Mouse (Mus musculus): ENCODE results near the gene Rnf141. TPM values are rescaled to one million over a fixed set of nuclear protein-coding genes. Genes with fewer than 3 reads are reported as not detected.
A peak's percentile ranks its signal among the peaks of the same experiment; 100 is the strongest.

The Rnf141 gene
- total and polyA plus RNA-seq, 2 experiments from 2014 or later: 44.9 to 81.8 TPM

DNA sequence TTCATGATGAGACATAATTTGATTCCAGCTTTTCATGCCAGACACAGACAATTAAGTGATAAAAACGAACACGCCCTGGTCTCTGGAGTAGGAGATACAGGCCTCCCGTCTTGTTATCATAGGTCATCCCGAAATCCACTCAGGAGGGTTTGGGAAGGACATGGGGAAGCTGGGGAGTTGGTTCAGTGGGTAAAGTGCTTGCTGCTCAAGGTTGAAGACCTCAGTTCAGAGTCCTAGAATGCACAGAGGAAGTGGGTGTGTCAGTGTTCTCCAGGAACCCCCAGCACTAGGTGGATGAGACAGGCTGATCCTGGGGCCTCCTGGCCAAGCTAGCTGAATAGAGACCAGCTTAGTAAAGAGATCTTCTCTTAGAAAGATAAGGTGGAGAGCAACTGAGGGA is 73.3 kb downstream of the Rnf141 start:
- no peak overlapping the region for H3K4me2 ChIP-seq (ENCODE audit: low read depth)
- H3K9me3 ChIP-seq (ENCODE audit: low read length): no peaks in the 10 kb centered on the region
- H3K9ac ChIP-seq: no peak overlapping the region
- 98% methylated on average over 4 of the region's 4 CpGs for WGBS
- no peak for DNase-seq
- no peak overlapping the region for H3K4me3 ChIP-seq (ENCODE audit: low read depth, low read length)
- no peaks in the 10 kb centered on the region for H3K27me3 ChIP-seq (ENCODE audit: insufficient read depth, low read length)
- TF ChIP-seq CTCF (IDR thresholded peaks at IDR 0.05; ENCODE audit: low read depth): no peak
- ATAC-seq: no peak
- H3K36me3 ChIP-seq (ENCODE audit: insufficient read depth): no peaks in the 10 kb centered on the region
- H3K27ac ChIP-seq (ENCODE audit: low read depth, low read length): no peak overlapping the region
- peaks cover 15% of the 10 kb centered on the region; the same call in 1 of the 2 replicates for H3K4me1 ChIP-seq (ENCODE audit: insufficient read depth)

DNA sequence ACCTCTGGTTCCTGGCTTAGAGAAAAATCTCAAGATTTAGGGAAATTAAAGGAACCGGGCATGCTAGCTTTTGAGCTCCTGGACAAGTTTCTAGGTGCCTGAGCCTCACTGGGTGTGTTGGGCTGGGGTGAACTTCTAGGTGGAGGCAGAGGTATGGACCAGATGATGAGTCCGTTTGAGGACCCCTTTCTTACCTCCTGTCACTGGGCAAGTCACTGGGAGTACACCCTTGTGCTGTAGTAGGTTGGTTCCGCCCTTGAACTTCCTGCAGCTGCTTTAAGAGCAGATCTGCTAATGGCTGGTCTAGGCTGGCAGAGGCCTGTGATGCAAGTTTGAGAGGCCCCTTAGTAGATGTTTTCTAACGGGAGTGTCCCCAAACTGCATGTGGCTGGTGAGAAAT is 75.2 kb downstream of the Rnf141 start:
- TF ChIP-seq CTCF (IDR thresholded peaks at IDR 0.05; ENCODE audit: low read depth): no peak
- H3K9ac ChIP-seq: peak overlapping the region; percentile 79
- peaks cover 14% of the 10 kb centered on the region; the same call in 1 of the 2 replicates for H3K4me1 ChIP-seq (ENCODE audit: insufficient read depth)
- H3K4me3 ChIP-seq (ENCODE audit: low read depth, low read length): peak overlapping the region; percentile 55
- DNase-seq: no peak
- H3K36me3 ChIP-seq (ENCODE audit: insufficient read depth): no peaks in the 10 kb centered on the region
- peak overlapping the region; percentile 96 for H3K4me2 ChIP-seq (ENCODE audit: low read depth)
- no peaks in the 10 kb centered on the region for H3K27me3 ChIP-seq (ENCODE audit: insufficient read depth, low read length)
- ATAC-seq: no peak
- WGBS: 50% methylated on average over 4 of the region's 4 CpGs
- no peaks in the 10 kb centered on the region for H3K9me3 ChIP-seq (ENCODE audit: low read length)
- no peak overlapping the region for H3K27ac ChIP-seq (ENCODE audit: low read depth, low read length)

DNA sequence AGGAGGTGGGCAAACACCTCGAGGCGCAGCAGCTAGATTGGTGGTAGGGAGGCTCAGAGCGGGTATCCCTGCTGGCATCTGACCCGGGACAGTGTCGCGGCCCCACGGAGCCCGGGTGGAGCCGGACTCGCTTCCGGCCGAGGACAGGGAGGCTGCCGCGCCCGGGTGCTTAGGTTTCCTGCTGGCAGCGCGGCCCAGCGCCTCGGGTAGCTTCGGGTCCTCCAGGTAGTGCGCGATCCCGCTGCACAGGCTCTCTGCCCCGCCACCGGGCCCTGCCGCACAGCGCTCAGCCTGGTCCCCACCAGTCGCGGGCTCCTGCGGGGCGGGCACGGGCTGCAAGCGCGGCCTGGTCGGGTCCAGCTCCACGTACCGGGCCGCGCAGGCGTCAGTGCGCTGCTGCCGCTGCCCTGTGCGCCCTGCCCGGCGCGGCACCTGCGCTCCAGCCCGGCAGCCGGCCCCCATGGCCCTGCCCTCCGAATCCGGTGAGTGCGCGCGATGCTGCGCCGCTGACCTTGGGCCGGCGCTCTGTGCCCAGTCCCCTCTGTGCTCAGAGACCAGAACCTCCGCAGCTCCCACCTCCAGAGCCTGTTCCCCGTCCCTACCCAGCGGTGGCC is 75.7 kb downstream of the Rnf141 start:
- Histone ChIP-seq H3K4me3 (ENCODE audit: low read depth, low read length) (peak overlapping the region; percentile 55), H3K4me2 (ENCODE audit: low read depth) (peak overlapping the region; percentile 96), H3K27me3 (ENCODE audit: insufficient read depth, low read length) (no peaks in the 10 kb centered on the region), H3K36me3 (ENCODE audit: insufficient read depth) (no peaks in the 10 kb centered on the region), H3K9me3 (ENCODE audit: low read length) (no peaks in the 10 kb centered on the region), H3K9ac (peak overlapping the region; percentile 79), H3K4me1 (ENCODE audit: insufficient read depth) (peaks cover 9% of the 10 kb centered on the region; the same call in 1 of the 2 replicates), H3K27ac (ENCODE audit: low read depth, low read length) (no peak overlapping the region)
- peak; percentile 91 for ATAC-seq
- DNase-seq: peak; percentile 57
- TF ChIP-seq CTCF (IDR thresholded peaks at IDR 0.05; ENCODE audit: low read depth): no peak
- under 1% methylated on average over 55 of the region's 61 CpGs for WGBS

DNA sequence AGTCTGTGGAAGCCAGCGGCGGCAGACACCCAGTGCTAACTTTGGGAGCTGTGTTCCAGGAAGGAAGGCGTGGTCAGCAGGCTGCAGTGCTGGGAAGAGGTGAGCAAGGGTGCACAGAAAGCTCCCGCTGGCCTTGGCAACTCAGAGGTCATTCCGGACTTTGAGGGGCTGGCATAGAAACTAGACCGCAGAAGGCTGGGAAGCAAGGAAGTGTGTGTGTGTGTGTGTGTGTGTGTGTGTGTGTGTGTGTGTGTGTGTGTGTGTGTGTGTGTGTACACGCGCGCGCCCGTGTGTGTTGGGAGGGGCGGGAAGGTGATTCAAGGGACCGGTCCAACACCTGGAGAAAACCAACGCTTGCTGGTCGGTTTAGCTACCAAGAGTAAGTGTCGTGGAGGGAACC is 76.3 kb downstream of the Rnf141 start, which contains the start of gene Ampd3:
TSS of gene Ampd3 (plus strand) at position 206 of the 400 bp plus-strand sequence.
- WGBS: 27% methylated on average over 14 of the region's 16 CpGs
- no peak within 1 kb of the TSS for H3K27ac ChIP-seq (ENCODE audit: low read depth, low read length)
- 0 out of 2 replicates have a peak, but pooled peaks have one; percentile 5 for ATAC-seq

DNA sequence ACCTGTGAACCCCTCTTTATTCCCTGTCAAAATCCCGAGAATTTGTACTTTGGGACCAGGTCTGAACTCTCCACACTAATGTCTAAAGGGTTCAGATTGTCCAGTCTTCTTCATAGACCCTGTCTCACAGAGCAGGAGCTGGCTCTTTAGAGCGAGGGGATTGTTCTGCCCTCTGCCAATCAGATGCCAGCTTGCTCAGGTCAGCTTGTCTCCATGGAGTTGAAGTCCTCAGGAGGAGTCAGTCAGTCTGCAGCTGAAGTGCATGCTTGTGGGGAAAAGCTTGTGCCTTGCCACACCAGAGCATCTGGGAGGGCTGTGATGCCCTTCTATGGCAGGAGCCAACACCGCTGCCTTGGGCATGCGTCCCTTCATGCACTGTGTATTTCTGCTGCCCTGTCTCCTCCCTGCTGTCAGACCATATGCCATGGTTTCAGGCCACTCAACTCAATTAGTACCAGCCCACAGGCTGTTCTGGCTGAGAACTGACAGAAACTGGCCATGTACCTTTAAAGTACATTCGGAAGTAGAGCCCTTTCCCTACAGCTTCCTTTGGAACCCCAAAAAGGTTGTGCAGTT is 81.6 kb downstream of the Rnf141 start:
- TF ChIP-seq CTCF (IDR thresholded peaks at IDR 0.05; ENCODE audit: low read depth): no peak
- no peaks in the 10 kb centered on the region for H3K27me3 ChIP-seq (ENCODE audit: insufficient read depth, low read length)
- WGBS: 54% methylated on average over 5 of the region's 5 CpGs
- DNase-seq (no peak), ATAC-seq (peak; percentile 36; the same call in 1 of the 2 replicates)
- no peaks in the 10 kb centered on the region for H3K36me3 ChIP-seq (ENCODE audit: insufficient read depth)
- no peak overlapping the region for H3K4me2 ChIP-seq (ENCODE audit: low read depth)
- no peaks in the 10 kb centered on the region for H3K4me1 ChIP-seq (ENCODE audit: insufficient read depth)
- no peaks in the 10 kb centered on the region for H3K9me3 ChIP-seq (ENCODE audit: low read length)
- H3K4me3 ChIP-seq (ENCODE audit: low read depth, low read length): no peak overlapping the region
- no peak overlapping the region for H3K27ac ChIP-seq (ENCODE audit: low read depth, low read length)
- no peak overlapping the region for H3K9ac ChIP-seq

More for the DNA sequence above, 76.3 kb downstream of the Rnf141 start, which contains the start of gene Ampd3:
- no peaks in the 10 kb centered on the region for H3K36me3 ChIP-seq (ENCODE audit: insufficient read depth)
- no peaks in the 10 kb centered on the region for H3K27me3 ChIP-seq (ENCODE audit: insufficient read depth, low read length)
- DNase-seq: no peak
- H3K4me2 ChIP-seq (ENCODE audit: low read depth): peak within 1 kb of the TSS; percentile 96
- H3K4me3 ChIP-seq (ENCODE audit: low read depth, low read length): peak within 1 kb of the TSS; percentile 55
- no peak for TF ChIP-seq CTCF (IDR thresholded peaks at IDR 0.05; ENCODE audit: low read depth)
- peak within 1 kb of the TSS; percentile 79 for H3K9ac ChIP-seq
- peaks cover 7% of the 10 kb centered on the region; the same call in 1 of the 2 replicates for H3K4me1 ChIP-seq (ENCODE audit: insufficient read depth)
- H3K9me3 ChIP-seq (ENCODE audit: low read length): no peaks in the 10 kb centered on the region

DNA sequence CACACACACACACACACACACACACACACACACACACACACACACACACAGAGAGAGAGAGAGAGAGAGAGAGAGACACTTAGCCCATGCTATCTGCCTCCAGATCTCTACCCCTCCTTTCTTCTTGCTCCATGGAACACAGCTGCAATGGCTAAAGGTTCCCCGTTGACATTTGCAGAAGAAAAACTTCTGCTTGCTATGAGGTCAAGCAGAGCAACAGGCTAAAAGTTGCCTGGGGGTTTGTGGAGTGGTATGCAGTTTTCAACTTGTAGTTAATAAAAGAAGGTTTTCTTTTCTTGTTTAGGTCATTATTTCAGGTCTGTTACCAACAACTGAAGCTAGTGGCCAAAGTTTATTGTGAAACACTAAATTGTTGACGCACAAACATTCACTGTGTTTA is 87.8 kb downstream of the Rnf141 start:
- ATAC-seq: no peak
- Histone ChIP-seq H3K9ac (no peak overlapping the region), H3K4me3 (ENCODE audit: low read depth, low read length) (no peak overlapping the region), H3K27me3 (ENCODE audit: insufficient read depth, low read length) (no peaks in the 10 kb centered on the region), H3K4me2 (ENCODE audit: low read depth) (no peak overlapping the region), H3K27ac (ENCODE audit: low read depth, low read length) (no peak overlapping the region), H3K4me1 (ENCODE audit: insufficient read depth) (no peaks in the 10 kb centered on the region), H3K9me3 (ENCODE audit: low read length) (no peaks in the 10 kb centered on the region), H3K36me3 (ENCODE audit: insufficient read depth) (no peaks in the 10 kb centered on the region)
- no peak for TF ChIP-seq CTCF (IDR thresholded peaks at IDR 0.05; ENCODE audit: low read depth)
- DNase-seq: no peak
- 77% methylated on average over 2 of the region's 2 CpGs for WGBS

DNA sequence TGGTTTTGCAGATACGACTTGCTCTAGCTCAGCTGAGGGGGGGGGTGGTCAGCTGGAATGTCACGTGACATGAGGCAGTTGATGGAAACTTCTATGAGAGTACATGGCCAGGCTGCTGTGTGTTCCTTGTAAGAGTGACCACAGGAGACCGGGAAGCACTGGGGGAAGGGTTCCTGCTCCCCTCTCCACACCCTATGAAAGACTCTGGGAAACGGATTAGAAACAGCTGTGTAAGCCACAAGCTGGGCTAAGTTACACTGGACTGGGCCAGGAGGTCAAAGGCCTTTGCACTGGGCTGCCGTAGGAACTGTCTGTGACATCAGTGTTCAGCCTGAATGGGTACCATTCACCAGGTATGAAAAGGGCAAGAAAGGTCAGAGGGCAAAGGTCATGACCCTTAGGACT is 90.3 kb downstream of the Rnf141 start:
- H3K36me3 ChIP-seq (ENCODE audit: insufficient read depth): no peaks in the 10 kb centered on the region
- no peak overlapping the region for H3K9ac ChIP-seq
- no peak overlapping the region for H3K4me2 ChIP-seq (ENCODE audit: low read depth)
- no peak overlapping the region for H3K27ac ChIP-seq (ENCODE audit: low read depth, low read length)
- no peak for TF ChIP-seq CTCF (IDR thresholded peaks at IDR 0.05; ENCODE audit: low read depth)
- ATAC-seq (no peak), DNase-seq (no peak)
- no peak overlapping the region for H3K4me3 ChIP-seq (ENCODE audit: low read depth, low read length)
- H3K4me1 ChIP-seq (ENCODE audit: insufficient read depth): no peaks in the 10 kb centered on the region
- H3K9me3 ChIP-seq (ENCODE audit: low read length): no peaks in the 10 kb centered on the region
- 37% methylated on average over 5 of the region's 5 CpGs for WGBS
- H3K27me3 ChIP-seq (ENCODE audit: insufficient read depth, low read length): no peaks in the 10 kb centered on the region
